Mouse (Mus musculus): Measurements from ENCODE around the gene Tbc1d20. TPM values are rescaled to one million over a fixed set of nuclear protein-coding genes. Genes with fewer than 3 reads are reported as not detected.
A peak's percentile ranks its signal among the peaks of the same experiment; 100 is the strongest.

Gene Tbc1d20
- polyA plus RNA-seq (2015; fragmentation: Nextera tagmentation; extraction: Ambion mirVana), result 22.6 and 24.8 TPM in 2 replicates

- TF ChIP-seq CTCF (IDR thresholded peaks at IDR 0.05; ENCODE audit: low read depth) (no peak), EP300 (optimal IDR thresholded peaks at IDR 0.05) (no peak)
- peak within 1 kb of the TSS; percentile 75 for H3K4me2 ChIP-seq (replicated peaks; ENCODE audit: low read depth)
- ATAC-seq (ENCODE audit: low FRiP score, low TSS enrichment), result peak; percentile 97
- peak within 1 kb of the TSS; percentile 96 for H3K9ac ChIP-seq (ENCODE audit: low read length)
- H3K27ac ChIP-seq (replicated peaks), result peak within 1 kb of the TSS; percentile 94
- no peaks in the 10 kb centered on the region for H3K27me3 ChIP-seq (ENCODE audit: control insufficient read depth, insufficient read depth, low read length)
- peak within 1 kb of the TSS; percentile 91 for H3K4me3 ChIP-seq (ENCODE audit: low read depth, low read length)
- 0 out of 2 replicates have a peak, but pooled peaks cover 4% of the 10 kb centered on the region for H3K4me1 ChIP-seq (replicated peaks; ENCODE audit: control insufficient read depth, insufficient read depth)
- H3K9me3 ChIP-seq (ENCODE audit: control insufficient read depth, low read length), result no peaks in the 10 kb centered on the region
- peak; percentile 92 for DNase-seq (ENCODE audit: low spot score)
- no peaks in the 10 kb centered on the region for H3K36me3 ChIP-seq (ENCODE audit: control insufficient read depth, insufficient read depth, low read length)
- under 1% methylated on average over 70 of the region's 70 CpGs for WGBS
These were observed at the start of gene Tbc1d20 for GRCm38 (mm10) chr2:152293727-152294475. Gene Tbc1d20 (plus strand): TSS chr2:152293828.

GRCm38 (mm10) chr2:152247213-152247612, 46.4 kb upstream of the Tbc1d20 start:
- WGBS, result 76% methylated on average over 1 of the region's 1 CpGs
- DNase-seq (ENCODE audit: low spot score), result no peak
- no peak overlapping the region for H3K27ac ChIP-seq (replicated peaks)

DNA sequence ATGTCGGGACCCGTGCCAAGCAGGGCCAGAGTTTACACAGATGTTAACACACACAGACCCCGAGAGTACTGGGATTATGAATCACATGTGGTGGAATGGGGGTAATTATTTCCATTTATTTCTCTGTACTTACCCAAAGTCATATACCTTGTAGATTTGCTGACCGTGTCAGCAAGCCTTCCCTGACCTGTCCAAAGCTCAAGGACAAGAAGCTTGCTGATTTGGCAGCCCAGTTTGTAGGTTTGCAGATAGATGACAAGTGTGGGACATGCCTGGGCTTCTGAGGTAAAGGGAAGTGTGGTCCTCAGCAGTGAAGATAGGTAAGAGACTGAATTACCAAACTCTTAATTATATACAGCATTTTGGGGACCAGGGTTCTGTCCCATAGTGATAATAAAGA, 43.1 kb upstream of the Tbc1d20 start:
- Histone ChIP-seq H3K36me3 (ENCODE audit: control insufficient read depth, insufficient read depth, low read length) (peaks cover 4% of the 10 kb centered on the region), H3K27ac (replicated peaks) (no peak overlapping the region), H3K9me3 (ENCODE audit: control insufficient read depth, low read length) (no peaks in the 10 kb centered on the region), H3K4me2 (replicated peaks; ENCODE audit: low read depth) (no peak overlapping the region), H3K4me3 (ENCODE audit: low read depth, low read length) (no peak overlapping the region), H3K9ac (ENCODE audit: low read length) (no peak overlapping the region), H3K27me3 (ENCODE audit: control insufficient read depth, insufficient read depth, low read length) (no peaks in the 10 kb centered on the region), H3K4me1 (replicated peaks; ENCODE audit: control insufficient read depth, insufficient read depth) (no peaks in the 10 kb centered on the region)
- 24% methylated on average over 2 of the region's 4 CpGs for WGBS
- no peak for DNase-seq (ENCODE audit: low spot score)
- TF ChIP-seq EP300 (optimal IDR thresholded peaks at IDR 0.05), result no peak
- no peak for ATAC-seq (ENCODE audit: low FRiP score, low TSS enrichment)

More at GRCm38 (mm10) chr2:152247213-152247612, 46.4 kb upstream of the Tbc1d20 start:
- Histone ChIP-seq H3K4me3 (ENCODE audit: low read depth, low read length) (no peak overlapping the region), H3K4me2 (replicated peaks; ENCODE audit: low read depth) (no peak overlapping the region), H3K4me1 (replicated peaks; ENCODE audit: control insufficient read depth, insufficient read depth) (no peaks in the 10 kb centered on the region), H3K9ac (ENCODE audit: low read length) (no peak overlapping the region), H3K9me3 (ENCODE audit: control insufficient read depth, low read length) (no peaks in the 10 kb centered on the region), H3K36me3 (ENCODE audit: control insufficient read depth, insufficient read depth, low read length) (no peaks in the 10 kb centered on the region; the same call in none of the 2 replicates), H3K27me3 (ENCODE audit: control insufficient read depth, insufficient read depth, low read length) (no peaks in the 10 kb centered on the region)
- TF ChIP-seq EP300 (optimal IDR thresholded peaks at IDR 0.05), result no peak
- no peak for TF ChIP-seq CTCF (IDR thresholded peaks at IDR 0.05; ENCODE audit: low read depth)
- ATAC-seq (ENCODE audit: low FRiP score, low TSS enrichment), result no peak

DNA sequence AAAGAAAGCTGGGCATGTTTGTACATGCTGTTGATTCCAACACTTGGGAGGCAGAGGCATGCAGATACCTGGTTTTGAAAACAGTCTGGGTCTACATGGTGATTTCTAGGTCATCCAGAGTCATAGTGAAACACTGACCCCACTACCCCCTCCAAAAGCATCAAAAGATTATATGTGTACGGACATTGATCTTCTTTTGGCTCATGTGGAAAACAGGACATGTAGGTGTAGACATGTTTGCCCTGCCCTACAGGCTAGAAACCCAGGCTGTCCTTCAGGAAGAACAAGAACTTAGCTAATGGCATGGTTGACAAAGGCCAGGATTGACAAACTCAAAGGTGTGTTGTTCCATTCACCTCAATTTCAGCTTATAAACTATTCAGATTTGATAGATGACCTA, 33.9 kb upstream of the Tbc1d20 start:
- Histone ChIP-seq H3K27ac (replicated peaks) (no peak overlapping the region), H3K9ac (ENCODE audit: low read length) (no peak overlapping the region), H3K4me1 (replicated peaks; ENCODE audit: control insufficient read depth, insufficient read depth) (no peaks in the 10 kb centered on the region), H3K9me3 (ENCODE audit: control insufficient read depth, low read length) (no peaks in the 10 kb centered on the region), H3K36me3 (ENCODE audit: control insufficient read depth, insufficient read depth, low read length) (peaks cover 14% of the 10 kb centered on the region), H3K4me3 (ENCODE audit: low read depth, low read length) (no peak overlapping the region), H3K4me2 (replicated peaks; ENCODE audit: low read depth) (no peak overlapping the region), H3K27me3 (ENCODE audit: control insufficient read depth, insufficient read depth, low read length) (no peaks in the 10 kb centered on the region)
- whole genome bisulfite sequencing, result 84% methylated on average over 1 of the region's 1 CpGs
- TF ChIP-seq EP300 (optimal IDR thresholded peaks at IDR 0.05), result no peak
- ATAC-seq (ENCODE audit: low FRiP score, low TSS enrichment) (no peak), DNase-seq (ENCODE audit: low spot score) (no peak)

DNA sequence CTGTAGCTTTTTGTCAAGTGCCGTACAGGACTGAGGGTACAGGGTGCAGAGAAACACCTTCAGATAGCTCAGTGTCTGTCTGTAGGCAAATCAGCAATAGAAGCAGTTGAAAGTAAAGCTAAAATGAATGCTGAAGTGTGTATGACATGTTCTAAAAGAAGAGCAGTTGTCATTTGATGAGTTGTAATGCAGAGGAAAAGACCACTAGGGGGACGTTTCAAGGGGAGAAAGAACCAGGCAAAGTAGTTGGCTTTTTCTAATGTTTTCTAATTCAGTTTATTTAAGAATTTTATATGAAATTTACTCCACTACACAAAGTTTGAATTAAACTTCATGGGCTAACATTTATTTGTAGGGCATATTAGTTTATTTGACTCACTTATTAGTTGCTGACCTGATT, 20.0 kb upstream of the Tbc1d20 start:
- H3K27ac ChIP-seq (replicated peaks), result no peak overlapping the region
- H3K27me3 ChIP-seq (ENCODE audit: control insufficient read depth, insufficient read depth, low read length), result no peaks in the 10 kb centered on the region
- 78% methylated on average over 2 of the region's 2 CpGs for WGBS
- H3K9me3 ChIP-seq (ENCODE audit: control insufficient read depth, low read length), result no peaks in the 10 kb centered on the region
- ATAC-seq (ENCODE audit: low FRiP score, low TSS enrichment) (no peak), DNase-seq (ENCODE audit: low spot score) (no peak)
- no peaks in the 10 kb centered on the region for H3K4me1 ChIP-seq (replicated peaks; ENCODE audit: control insufficient read depth, insufficient read depth)
- H3K4me2 ChIP-seq (replicated peaks; ENCODE audit: low read depth), result no peak overlapping the region
- no peak overlapping the region for H3K4me3 ChIP-seq (ENCODE audit: low read depth, low read length)
- TF ChIP-seq EP300 (optimal IDR thresholded peaks at IDR 0.05), result no peak
- peak; percentile 56 for TF ChIP-seq CTCF (IDR thresholded peaks at IDR 0.05; ENCODE audit: low read depth)
- H3K36me3 ChIP-seq (ENCODE audit: control insufficient read depth, insufficient read depth, low read length), result peaks cover 8% of the 10 kb centered on the region
- H3K9ac ChIP-seq (ENCODE audit: low read length), result no peak overlapping the region

GRCm38 (mm10) chr2:152281407-152281806, 12.2 kb upstream of the Tbc1d20 start:
- Histone ChIP-seq H3K9ac (ENCODE audit: low read length) (no peak overlapping the region), H3K4me3 (ENCODE audit: low read depth, low read length) (no peak overlapping the region), H3K4me2 (replicated peaks; ENCODE audit: low read depth) (no peak overlapping the region), H3K4me1 (replicated peaks; ENCODE audit: control insufficient read depth, insufficient read depth) (no peaks in the 10 kb centered on the region), H3K27ac (replicated peaks) (no peak overlapping the region), H3K27me3 (ENCODE audit: control insufficient read depth, insufficient read depth, low read length) (no peaks in the 10 kb centered on the region), H3K36me3 (ENCODE audit: control insufficient read depth, insufficient read depth, low read length) (peaks cover 9% of the 10 kb centered on the region), H3K9me3 (ENCODE audit: control insufficient read depth, low read length) (no peaks in the 10 kb centered on the region)
- no peak for TF ChIP-seq EP300 (optimal IDR thresholded peaks at IDR 0.05)
- TF ChIP-seq CTCF (IDR thresholded peaks at IDR 0.05; ENCODE audit: low read depth), result no peak
- WGBS, result 56% methylated on average over 3 of the region's 3 CpGs
- DNase-seq (ENCODE audit: low spot score) (no peak), ATAC-seq (ENCODE audit: low FRiP score, low TSS enrichment) (no peak)

Measured in stomach, postnatal 0 days (tissue).